Mouse (Mus musculus) layer of hippocampus, adult 18-20 months (tissue): ENCODE data around the gene Arhgap8. TPM values are rescaled to one million over a fixed set of nuclear protein-coding genes. Genes with fewer than 3 reads are reported as not detected.

ENCODE experiments used
- DNase-seq, 2 experiments: peaks; one replicate each; pipeline ENCODE4 v3.0.0; 2022; ENCODE audit warnings: low spot score in 2 of 2
- long read RNA-seq: library from polyadenylated mRNA; stranded (forward); transcript quantifications from one replicate; pipeline ENCODE4 v2.0.0, GENCODE M21; 2021
- total RNA-seq, 2 experiments: library from RNA; stranded (reverse); gene quantifications; 2 replicates each; pipeline ENCODE4 v1.2.3; 2021

Arhgap8 gene
- under 1 TPM in 1 of 2 experiments, not detected in 1; 0.52 TPM for total RNA-seq
- long read RNA-seq, result 0 reads

- no peak for DNase-seq
These were observed at the start of gene Arhgap8 for GRCm38 (mm10) chr15:84719791-84720190. Gene Arhgap8 (plus strand): TSS chr15:84720052.

GRCm38 (mm10) chr15:84670657-84671055 lies 49.2 kb upstream of the Arhgap8 start:
- no peak for DNase-seq

- peak in 1 of 2 experiments; percentile 53 for DNase-seq
These were observed 48.2 kb upstream of the Arhgap8 start for GRCm38 (mm10) chr15:84671401-84672307.

- DNase-seq, result no peak
These were observed 47.6 kb upstream of the Arhgap8 start for GRCm38 (mm10) chr15:84672308-84672615.

- DNase-seq, result no peak
These were observed 47.2 kb upstream of the Arhgap8 start for GRCm38 (mm10) chr15:84672616-84673015.

GRCm38 (mm10) chr15:84674329-84675067 lies 45.4 kb upstream of the Arhgap8 start:
- DNase-seq, result no peak

GRCm38 (mm10) chr15:84675317-84675716 lies 44.5 kb upstream of the Arhgap8 start:
- no peak for DNase-seq

- DNase-seq, result peak in 1 of 2 experiments; percentile 46
These were observed 41.9 kb upstream of the Arhgap8 start for GRCm38 (mm10) chr15:84677943-84678342.

- no peak for DNase-seq
These were observed 40.8 kb upstream of the Arhgap8 start for GRCm38 (mm10) chr15:84679090-84679489.

- no peak for DNase-seq
These were observed 40.1 kb upstream of the Arhgap8 start for GRCm38 (mm10) chr15:84679794-84680193.

GRCm38 (mm10) chr15:84680545-84681454 lies 39.1 kb upstream of the Arhgap8 start:
- DNase-seq, result peak in 1 of 2 experiments; percentile 42

- no peak for DNase-seq
These were observed 38.2 kb upstream of the Arhgap8 start for GRCm38 (mm10) chr15:84681455-84682193.

- DNase-seq, result no peak
These were observed 37.6 kb upstream of the Arhgap8 start for GRCm38 (mm10) chr15:84682206-84682605.

- DNase-seq, result no peak
These were observed 37.0 kb upstream of the Arhgap8 start for GRCm38 (mm10) chr15:84682821-84683220.

GRCm38 (mm10) chr15:84684520-84684919 lies 35.3 kb upstream of the Arhgap8 start:
- no peak for DNase-seq

- no peak for DNase-seq
These were observed 34.4 kb upstream of the Arhgap8 start for GRCm38 (mm10) chr15:84685417-84685816.

GRCm38 (mm10) chr15:84687904-84688303 lies 31.9 kb upstream of the Arhgap8 start:
- no peak for DNase-seq

- no peak for DNase-seq
These were observed 30.5 kb upstream of the Arhgap8 start for GRCm38 (mm10) chr15:84689356-84689755.

- no peak for DNase-seq
These were observed 28.3 kb upstream of the Arhgap8 start for GRCm38 (mm10) chr15:84691513-84691912.

- no peak for DNase-seq
These were observed 27.2 kb upstream of the Arhgap8 start for GRCm38 (mm10) chr15:84692645-84693044.
